Mouse (Mus musculus) bone marrow, adult 2 months (tissue): ENCODE measurements at regions not wholly inside any gene's neighbourhood (a gene's known extent, or its start where the extent isn't known, plus 50 kb on each side); places are given as distances from the start of the nearest gene placed in this dataset.

Source experiments
- CTCF ChIP-seq: fragments of 200-500 bp; IDR thresholded peaks from 2 replicates; pipeline ENCODE4 v1.5.1; 2011; ENCODE audit warnings: low read length, control low read depth; ENCODE audit not compliant: control insufficient read depth, insufficient read depth
- POLR2A ChIP-seq: fragments of 200-500 bp; IDR thresholded peaks from 2 replicates; pipeline ENCODE4 v1.6.1; 2011; ENCODE audit warnings: low read depth, mild to moderate bottlenecking, control low read depth, low read length, borderline replicate concordance; ENCODE audit not compliant: control insufficient read depth

DNA sequence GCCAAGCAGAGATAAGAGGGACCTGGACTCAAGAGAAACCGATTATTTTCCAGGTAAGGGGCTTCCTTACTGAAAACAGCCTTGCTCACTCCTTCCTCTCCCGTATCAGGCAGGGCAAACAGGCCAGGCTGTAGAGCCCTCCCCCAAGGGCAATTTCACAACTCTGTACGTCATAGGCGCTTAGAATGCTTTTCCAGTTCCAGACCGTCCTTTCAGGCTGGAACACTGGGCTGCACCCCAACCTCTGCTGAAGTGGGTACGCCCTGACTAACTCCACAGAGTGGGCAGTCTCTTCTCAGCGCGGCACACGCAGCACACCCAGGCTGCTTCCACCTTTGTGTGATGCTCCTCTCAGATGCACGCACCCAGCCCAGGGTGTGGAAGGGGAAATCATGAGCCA, 186.8 kb upstream of the Klf14 start:
- TF ChIP-seq POLR2A: no peak
- no peak for TF ChIP-seq CTCF
